Mouse (Mus musculus): ENCODE results near the gene Slc6a5. TPM values are rescaled to one million over a fixed set of nuclear protein-coding genes. Genes with fewer than 3 reads are reported as not detected.
A peak's percentile ranks its signal among the peaks of the same experiment; 100 is the strongest.

Gene Slc6a5
- total RNA-seq, 2 experiments from 2014 or later: 0.05 to 0.07 TPM

DNA sequence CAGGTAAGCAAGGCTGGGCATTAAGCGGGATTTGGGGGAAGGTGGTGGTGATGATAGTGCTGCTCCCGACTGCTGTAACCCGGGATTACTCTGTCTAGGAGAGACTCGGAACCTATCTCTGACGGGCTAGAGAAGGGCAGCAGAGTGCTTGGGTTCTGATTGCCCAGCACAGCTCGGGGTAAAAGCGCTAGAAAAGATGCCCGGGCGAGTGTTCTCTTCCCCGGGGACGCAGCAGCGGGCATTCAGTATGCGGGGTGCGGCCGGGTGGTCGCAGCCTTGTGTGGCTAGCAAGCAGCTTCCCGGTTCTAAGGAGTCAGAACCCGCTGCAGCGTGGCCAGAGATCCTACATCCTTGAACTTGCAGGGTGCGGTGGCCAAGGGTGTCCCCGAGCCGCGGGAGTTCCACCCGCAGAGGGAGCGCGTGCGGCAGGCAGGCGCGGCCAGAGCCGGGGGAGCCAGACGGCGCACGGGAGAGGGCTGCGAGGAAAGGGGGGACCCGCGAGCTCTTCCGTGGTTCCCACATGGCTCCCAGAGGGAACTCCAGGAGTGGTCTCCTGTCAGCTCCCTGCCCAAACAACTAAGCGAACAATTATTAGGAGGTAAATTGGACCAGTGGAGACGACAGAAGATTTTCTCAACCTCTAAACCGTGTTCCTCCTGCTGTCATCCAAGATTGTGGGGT is 65.6 kb downstream of the Slc6a5 start:
- DNase-seq (ENCODE audit: low spot score in 2 of 2): peak; percentile 27 to 54

DNA sequence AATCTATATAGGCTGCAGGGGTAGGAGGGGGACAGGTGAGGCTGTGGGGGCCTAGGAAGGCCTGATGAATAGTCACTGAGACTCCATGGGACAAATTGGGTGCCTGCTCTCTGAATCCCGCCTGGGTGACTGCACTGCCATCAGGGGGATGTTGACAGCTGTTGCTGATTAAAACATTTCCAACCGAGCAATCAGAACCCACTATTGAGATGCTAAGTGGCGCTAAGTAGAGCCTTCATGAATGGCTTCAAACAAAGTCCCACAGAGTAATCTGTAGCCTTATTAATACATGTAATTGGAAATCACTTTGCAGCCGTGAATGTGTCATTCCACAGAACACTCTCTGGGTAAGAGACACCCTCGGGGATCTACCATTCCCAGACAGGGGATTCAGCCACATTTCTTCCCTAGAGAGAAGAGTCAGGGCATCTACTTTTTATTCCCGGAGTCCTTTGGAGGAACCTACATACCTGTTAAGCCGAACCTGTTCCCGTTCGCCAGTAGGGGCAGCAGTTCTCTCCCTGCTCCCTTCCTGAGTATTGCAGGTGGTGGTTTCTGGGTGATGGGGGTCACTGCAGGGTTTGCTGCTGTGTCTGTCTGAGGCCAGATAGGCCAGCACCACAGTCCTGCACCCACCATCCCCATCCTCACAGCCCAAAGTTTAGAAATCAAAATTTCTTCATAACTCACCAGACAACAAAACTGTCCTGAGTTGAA is 71.7 kb downstream of the Slc6a5 start:
- DNase-seq (ENCODE audit: low spot score in 2 of 2): no peak

DNA sequence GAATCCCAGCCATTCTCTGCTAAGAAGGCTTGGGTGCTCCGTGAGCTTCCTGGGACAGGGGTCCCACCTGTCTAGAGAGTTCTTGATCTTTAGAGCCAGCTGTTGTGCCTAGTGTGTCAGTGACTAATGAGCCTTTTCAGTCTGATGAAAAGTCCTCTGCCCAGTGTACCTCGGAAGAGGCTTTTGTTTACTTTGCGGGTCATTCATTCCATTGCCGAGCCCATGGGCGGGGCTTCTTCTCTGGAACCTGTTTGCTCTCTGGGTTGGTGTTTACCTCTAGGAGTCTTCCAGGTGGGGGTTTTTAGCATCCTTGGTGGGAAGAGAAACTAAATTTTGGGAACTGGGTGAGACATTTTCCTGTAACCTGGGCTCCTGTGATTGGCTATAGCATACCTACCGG is 74.8 kb downstream of the Slc6a5 start:
- no peak for DNase-seq (ENCODE audit: low spot score in 2 of 2)

DNA sequence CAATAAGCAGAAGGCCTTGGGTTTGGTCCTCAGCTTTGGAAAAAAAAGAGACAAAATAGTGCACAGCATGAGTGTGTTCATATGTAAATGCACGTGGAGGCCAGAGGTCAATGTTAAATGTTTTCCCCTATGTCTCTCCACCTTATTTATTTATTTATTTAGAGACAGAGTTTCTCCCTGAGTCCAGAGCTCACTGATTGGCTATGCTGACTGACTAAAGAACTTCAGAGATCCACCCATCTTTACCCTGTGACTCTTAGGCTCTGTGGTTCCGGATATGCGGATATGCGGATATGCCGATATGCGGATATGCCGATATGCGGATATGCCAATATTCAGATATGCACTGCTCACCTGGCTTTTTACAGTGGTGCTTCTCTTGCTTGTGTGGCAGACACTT is 76.0 kb downstream of the Slc6a5 start:
- no peak for DNase-seq (ENCODE audit: low spot score in 2 of 2)

DNA sequence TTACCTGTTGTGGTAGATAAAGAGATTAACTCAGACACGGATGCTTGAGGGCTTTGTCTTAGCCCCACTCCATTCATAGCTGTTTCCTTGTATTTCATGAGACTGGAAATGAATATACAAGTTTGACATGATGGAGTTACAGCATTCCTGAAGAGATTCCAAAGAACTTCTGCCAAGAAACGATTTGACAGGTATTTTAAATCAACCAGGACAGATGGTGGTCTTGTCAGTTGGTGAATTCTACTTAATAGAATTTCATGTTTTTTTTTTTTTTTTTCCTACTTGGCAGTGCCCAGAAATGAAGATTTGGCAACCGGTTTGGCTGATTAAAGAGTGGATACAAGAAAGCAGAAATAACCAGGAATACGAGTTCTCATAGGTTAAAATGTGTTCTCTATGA is 89.4 kb downstream of the Slc6a5 start:
- DNase-seq (ENCODE audit: low spot score in 2 of 2): no peak

DNA sequence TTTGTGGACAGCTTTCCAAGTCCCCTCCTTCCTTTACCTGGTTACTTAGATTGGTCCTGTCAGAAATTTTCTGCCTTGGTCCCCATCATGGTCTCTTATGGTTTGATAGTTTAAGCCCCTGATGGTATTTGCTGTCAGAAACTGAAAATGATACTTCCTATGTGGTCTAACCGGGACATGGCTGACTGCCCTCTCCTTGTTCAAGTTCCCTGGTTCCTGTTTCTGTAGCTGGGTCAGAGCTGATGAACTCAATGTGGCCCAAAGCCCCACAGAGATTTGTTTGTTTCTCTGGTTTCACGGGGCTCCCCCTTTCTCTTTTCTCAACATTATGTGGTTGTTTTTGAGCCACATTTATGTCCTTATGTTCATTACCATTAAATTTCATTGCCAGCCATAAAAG is 95.3 kb downstream of the Slc6a5 start:
- no peak for DNase-seq (ENCODE audit: low spot score in 2 of 2)

Other genes with a start within 250 kb of the Slc6a5 start
- 10 to 100 TPM; 11.1 to 12.3 TPM for gene Htatip2, start 151.0 kb upstream of the Slc6a5 start, total RNA-seq (2021)
- 10 to 100 TPM; 31.9 to 34.7 TPM for gene Prmt3, start 131.8 kb upstream of the Slc6a5 start, total RNA-seq (2021)
- gene Nell1, start 64.7 kb downstream of the Slc6a5 start, total RNA-seq (2021): 10 to 100 TPM; 46.5 to 53.6 TPM